Mouse (Mus musculus): Measurements from ENCODE around the gene Prr5.

GRCm38 (mm10) chr15:84682206-84682605 lies 12.8 kb downstream of the Prr5 start:
- TF ChIP-seq CTCF (IDR thresholded peaks at IDR 0.05; ENCODE audit: low read depth) (no peak), EP300 (optimal IDR thresholded peaks at IDR 0.05) (no peak)
